ENCODE assay signal across 16 mouse cellular contexts in the genomic region with DNA sequence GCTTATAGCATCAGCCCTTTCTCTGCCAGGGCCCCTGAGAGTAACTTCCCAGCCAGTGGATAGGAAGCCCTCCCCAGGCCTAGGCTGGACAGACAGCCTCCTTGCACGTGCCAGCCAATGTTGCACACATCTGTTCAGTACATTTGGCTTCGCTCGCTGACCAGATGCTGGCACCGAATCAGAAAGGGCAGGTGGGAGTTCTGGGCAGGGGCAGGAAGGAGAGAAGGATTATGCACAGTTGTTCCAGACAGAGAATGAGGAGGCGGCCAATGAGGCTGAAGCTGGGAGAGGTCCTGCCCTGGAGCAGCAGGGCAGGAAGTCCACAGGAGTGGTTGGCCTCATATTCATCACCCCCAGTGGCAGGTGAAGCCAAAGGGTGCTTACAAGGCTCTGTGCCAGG.
A peak's percentile ranks its signal among the peaks of the same experiment; 100 is the strongest.
DNase-seq lines count a peak whose midpoint lies in the region; ATAC-seq lines count a peak whose summit lies in the region.
"Had no signal": no experiment of that assay in that cellular context is flagged by ENCODE, and none has a peak within 500 bp of the region (broad histone marks: within the 10 kb centered on the region; RNA-seq: fewer than 3 reads in every experiment).

No protein-coding gene starts in this region.

- 0 out of 2 replicates have a peak, but pooled peaks have one; percentile 59 for ATAC-seq in hindbrain, embryonic 15.5 days (ENCODE audit: low FRiP score, low read depth)
- ATAC-seq in hindbrain, embryonic 12.5 days (ENCODE audit: low FRiP score): no peak
- ATAC-seq in activated CD4-positive, CD25-positive, alpha-beta regulatory T cell, adult 4 months: no peak
- ATAC-seq: midbrain, embryonic 16.5 days had no signal

- peak; percentile 17 for DNase-seq in cerebellum, adult 8-10 months
- DNase-seq in cerebellum, postnatal 36 days: no peak
- DNase-seq in right cerebral cortex, postnatal 4 days: peak; percentile 7
- no peak for DNase-seq in right cerebral cortex, adult 18-20 months
- DNase-seq in skeletal muscle tissue, adult 2 months (ENCODE audit: low read depth, low spot score): peak; percentile 27
- DNase-seq: heart, adult 18-20 months; heart, postnatal 14 days; kidney, adult 9 months; lung, postnatal 36 days; right cerebral cortex, postnatal 14 days had no signal

- no peaks in the 10 kb centered on the region for H3K27me3 ChIP-seq in hindbrain, embryonic 15.5 days
- no peaks in the 10 kb centered on the region for H3K27me3 ChIP-seq in hindbrain, embryonic 12.5 days
- H3K27me3 ChIP-seq: stomach, embryonic 15.5 days had no signal

- no peak overlapping the region for H3K4me3 ChIP-seq in hindbrain, embryonic 15.5 days
- H3K4me3 ChIP-seq in hindbrain, embryonic 12.5 days: no peak overlapping the region
- H3K4me3 ChIP-seq: stomach, embryonic 15.5 days had no signal

- no peaks in the 10 kb centered on the region for H3K4me1 ChIP-seq in hindbrain, embryonic 15.5 days (replicated peaks)
- H3K4me1 ChIP-seq in hindbrain, embryonic 12.5 days: no peaks in the 10 kb centered on the region

- 72% methylated on average over 5 of the region's 5 CpGs for WGBS in hindbrain, embryonic 15.5 days
- WGBS in hindbrain, embryonic 12.5 days: 90% methylated on average over 5 of the region's 5 CpGs

- no peak overlapping the region for H3K27ac ChIP-seq in hindbrain, embryonic 15.5 days (replicated peaks)
- H3K27ac ChIP-seq in hindbrain, embryonic 12.5 days: no peak overlapping the region
- H3K27ac ChIP-seq: liver, embryonic 14.5 days; stomach, embryonic 15.5 days had no signal

- no peaks in the 10 kb centered on the region for H3K9me3 ChIP-seq in hindbrain, embryonic 15.5 days
- H3K9me3 ChIP-seq in hindbrain, embryonic 12.5 days (replicated peaks): no peaks in the 10 kb centered on the region
- H3K9me3 ChIP-seq: stomach, embryonic 15.5 days had no signal

- H3K36me3 ChIP-seq in hindbrain, embryonic 15.5 days: no peaks in the 10 kb centered on the region
- H3K36me3 ChIP-seq in hindbrain, embryonic 12.5 days: no peaks in the 10 kb centered on the region
- H3K36me3 ChIP-seq: stomach, embryonic 15.5 days had no signal

- H3K9ac ChIP-seq in hindbrain, embryonic 15.5 days: no peak overlapping the region
- no peak overlapping the region for H3K9ac ChIP-seq in hindbrain, embryonic 12.5 days
- H3K9ac ChIP-seq: liver, embryonic 14.5 days; stomach, embryonic 15.5 days had no signal

- no peak overlapping the region for H3K4me2 ChIP-seq in hindbrain, embryonic 15.5 days
- no peak overlapping the region for H3K4me2 ChIP-seq in hindbrain, embryonic 12.5 days (replicated peaks)
- H3K4me2 ChIP-seq: stomach, embryonic 15.5 days had no signal

Comparison
In these comparisons a context has a peak if more than half of its experiments do, and no peak if none do; other contexts are left out.
1. DNase-seq: peak in cerebellum, adult 8-10 months (single experiment), right cerebral cortex, postnatal 4 days (single experiment) and skeletal muscle tissue, adult 2 months (single experiment); none in cerebellum, postnatal 36 days (0 of 2) and right cerebral cortex, adult 18-20 months (single experiment).